Mouse (Mus musculus): ENCODE measurements at regions not wholly inside any gene's neighbourhood (a gene's known extent, or its start where the extent isn't known, plus 50 kb on each side); places are given as distances from the start of the nearest gene placed in this dataset.

DNA sequence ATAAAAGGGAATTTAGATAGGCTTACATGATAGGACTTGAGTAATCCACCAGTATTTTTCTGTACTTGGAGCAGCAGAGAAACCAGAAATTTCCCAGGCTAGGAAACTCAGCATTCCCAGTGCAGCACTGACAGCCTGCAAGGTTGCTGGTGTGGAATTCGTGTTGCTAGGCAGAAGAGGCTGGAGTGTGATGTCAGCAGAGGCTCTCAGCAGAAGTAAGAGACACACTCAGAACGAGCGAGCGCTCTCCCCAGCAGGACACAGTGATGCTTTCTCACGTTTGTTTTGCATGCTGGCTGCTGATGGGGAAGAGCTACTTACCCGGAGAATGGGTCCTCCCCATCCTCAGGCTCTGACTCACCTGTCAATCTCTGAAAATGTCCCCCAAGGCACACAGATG lies 104.7 kb downstream of the Dusp6 start:
- no peak for DNase-seq (ENCODE audit: low spot score in 2 of 2)

GRCm38 (mm10) chr10:99375101-99375500 lies 112.1 kb downstream of the Dusp6 start:
- no peak for DNase-seq (ENCODE audit: low spot score in 2 of 2)

GRCm38 (mm10) chr10:99376430-99376829 lies 113.4 kb downstream of the Dusp6 start:
- no peak for DNase-seq (ENCODE audit: low spot score in 2 of 2)

- DNase-seq (ENCODE audit: low spot score in 2 of 2), result no peak
These were observed 114.5 kb downstream of the Dusp6 start for GRCm38 (mm10) chr10:99377548-99377947.

- no peak for DNase-seq (ENCODE audit: low spot score in 2 of 2)
These were observed 116.1 kb downstream of the Dusp6 start for GRCm38 (mm10) chr10:99379156-99379555.

DNA sequence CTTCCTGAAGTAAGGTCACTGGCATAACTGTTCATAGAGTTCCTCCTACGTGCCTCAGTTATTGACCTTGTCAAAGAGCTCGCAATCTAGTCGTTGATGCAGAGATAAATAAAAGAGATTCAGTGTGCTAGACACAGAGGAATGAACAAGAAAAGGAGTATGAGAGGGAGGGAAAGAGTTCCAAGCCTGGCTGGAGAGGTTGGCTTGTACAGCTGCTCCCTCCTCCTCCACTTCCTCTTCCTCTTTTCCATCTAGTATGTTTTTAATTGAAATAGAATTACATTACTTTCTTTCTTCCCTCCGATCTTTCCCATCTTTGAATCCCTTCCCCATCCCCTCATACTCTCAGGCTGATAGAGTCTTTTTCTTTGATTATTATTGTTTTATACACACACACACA lies 117.1 kb downstream of the Dusp6 start:
- no peak for DNase-seq (ENCODE audit: low spot score in 2 of 2)

- no peak for DNase-seq (ENCODE audit: low spot score in 2 of 2)
These were observed 120.0 kb downstream of the Dusp6 start for GRCm38 (mm10) chr10:99383028-99383427.

- DNase-seq (ENCODE audit: low spot score in 2 of 2), result no peak
These were observed 121.3 kb downstream of the Dusp6 start for GRCm38 (mm10) chr10:99384366-99384765.

GRCm38 (mm10) chr10:99384851-99385250 lies 121.8 kb downstream of the Dusp6 start:
- DNase-seq (ENCODE audit: low spot score in 2 of 2), result no peak

DNA sequence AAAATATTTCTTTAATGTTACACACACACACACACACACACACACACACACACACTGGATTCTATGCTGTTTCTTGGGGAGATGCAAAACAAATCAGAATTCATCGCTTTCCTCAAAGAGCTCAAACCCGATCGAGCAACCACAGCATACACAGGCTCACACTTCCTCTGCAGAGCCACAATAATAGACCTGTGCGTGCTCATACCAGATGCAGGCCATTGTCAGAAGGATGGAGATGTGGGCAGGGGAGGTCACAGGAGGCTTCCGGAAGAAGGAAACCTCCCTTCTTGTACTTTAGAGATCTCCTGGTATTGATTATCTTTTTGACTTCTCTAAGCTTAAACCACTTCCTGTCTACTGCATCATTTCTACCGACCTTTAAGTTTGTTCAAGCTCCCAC lies 122.8 kb downstream of the Dusp6 start:
- peak; percentile 22 to 28 for DNase-seq (ENCODE audit: low spot score in 2 of 2)

DNA sequence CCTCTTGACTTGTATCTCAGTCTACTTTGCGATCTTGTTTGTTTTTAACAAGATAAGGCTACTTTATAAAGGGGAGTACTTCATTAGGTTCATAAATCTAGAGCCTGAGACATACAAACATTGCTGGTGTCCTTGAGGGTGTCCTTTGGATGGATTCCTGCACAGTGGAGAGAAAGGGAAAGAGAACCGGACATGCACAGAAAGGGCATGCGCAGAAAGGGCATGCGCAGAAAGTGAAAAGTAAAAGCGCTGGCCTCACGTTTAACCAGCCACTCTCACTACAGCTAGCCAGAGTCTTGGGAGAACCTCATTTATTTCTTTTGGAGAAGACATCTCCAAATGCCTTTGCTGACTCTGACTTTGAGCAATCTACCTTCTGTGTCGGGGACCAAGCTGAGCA lies 125.5 kb downstream of the Dusp6 start:
- DNase-seq (ENCODE audit: low spot score in 2 of 2), result no peak

GRCm38 (mm10) chr10:99388986-99389385 lies 126.0 kb downstream of the Dusp6 start:
- no peak for DNase-seq (ENCODE audit: low spot score in 2 of 2)

- no peak for DNase-seq (ENCODE audit: low spot score in 2 of 2)
These were observed 127.7 kb downstream of the Dusp6 start for GRCm38 (mm10) chr10:99390609-99391183.

GRCm38 (mm10) chr10:99391725-99392124 lies 128.7 kb downstream of the Dusp6 start:
- no peak for DNase-seq (ENCODE audit: low spot score in 2 of 2)

GRCm38 (mm10) chr10:99392979-99393378 lies 129.9 kb downstream of the Dusp6 start:
- DNase-seq (ENCODE audit: low spot score in 2 of 2), result peak; percentile 29

DNA sequence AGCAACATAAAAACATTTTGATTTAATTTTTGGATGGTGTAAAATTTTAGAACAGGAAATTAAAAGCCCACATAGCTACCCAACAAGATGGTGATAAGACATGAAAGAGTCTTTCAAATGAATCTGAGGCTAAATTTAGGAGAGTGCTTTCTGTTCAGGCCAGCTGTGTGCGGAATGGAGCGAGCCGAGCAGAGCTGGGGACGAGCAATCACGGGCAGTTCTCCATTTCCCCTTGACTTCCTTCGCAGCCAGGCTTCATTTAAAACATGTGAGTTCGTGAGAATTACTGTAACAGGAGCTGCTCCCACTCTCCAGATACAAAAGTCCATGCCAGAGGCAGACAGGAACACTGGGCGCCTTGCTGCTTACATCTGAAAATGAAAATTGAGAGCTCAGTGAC lies 130.5 kb downstream of the Dusp6 start:
- DNase-seq (ENCODE audit: low spot score in 2 of 2), result peak in 1 of 2 experiments; percentile 21

GRCm38 (mm10) chr10:99395411-99395810 lies 132.4 kb downstream of the Dusp6 start:
- DNase-seq (ENCODE audit: low spot score in 2 of 2), result no peak

- DNase-seq (ENCODE audit: low spot score in 2 of 2), result no peak
These were observed 133.6 kb downstream of the Dusp6 start for GRCm38 (mm10) chr10:99396630-99397029.

- DNase-seq (ENCODE audit: low spot score in 2 of 2), result no peak
These were observed 137.0 kb downstream of the Dusp6 start for GRCm38 (mm10) chr10:99400076-99400475.

DNA sequence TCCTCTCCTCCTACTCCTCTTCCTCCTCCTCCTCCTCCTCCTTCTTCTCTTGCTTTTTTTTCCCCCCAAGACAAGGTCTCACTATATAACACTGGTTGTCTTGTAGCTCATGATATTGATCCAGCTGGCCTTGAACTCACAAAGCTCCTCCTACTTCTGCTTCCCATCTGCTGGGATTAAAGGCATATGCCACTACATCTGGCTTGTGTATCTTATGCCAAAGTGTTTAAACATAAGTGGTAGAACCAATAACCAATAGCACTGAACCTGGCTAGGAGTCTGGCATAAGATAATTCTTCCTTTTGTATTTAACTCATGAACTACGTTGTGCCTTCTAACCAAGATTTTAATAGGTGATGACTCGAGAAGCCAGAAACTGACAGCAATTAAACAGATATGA lies 143.7 kb downstream of the Dusp6 start:
- DNase-seq (ENCODE audit: low spot score in 2 of 2), result no peak

GRCm38 (mm10) chr10:99408786-99409185 lies 145.8 kb downstream of the Dusp6 start:
- peak in 1 of 2 experiments; percentile 19 for DNase-seq (ENCODE audit: low spot score in 2 of 2)

GRCm38 (mm10) chr10:99409744-99410143 lies 146.7 kb downstream of the Dusp6 start:
- DNase-seq (ENCODE audit: low spot score in 2 of 2), result no peak

GRCm38 (mm10) chr10:99410754-99411153 lies 147.7 kb downstream of the Dusp6 start:
- no peak for DNase-seq (ENCODE audit: low spot score in 2 of 2)

DNA sequence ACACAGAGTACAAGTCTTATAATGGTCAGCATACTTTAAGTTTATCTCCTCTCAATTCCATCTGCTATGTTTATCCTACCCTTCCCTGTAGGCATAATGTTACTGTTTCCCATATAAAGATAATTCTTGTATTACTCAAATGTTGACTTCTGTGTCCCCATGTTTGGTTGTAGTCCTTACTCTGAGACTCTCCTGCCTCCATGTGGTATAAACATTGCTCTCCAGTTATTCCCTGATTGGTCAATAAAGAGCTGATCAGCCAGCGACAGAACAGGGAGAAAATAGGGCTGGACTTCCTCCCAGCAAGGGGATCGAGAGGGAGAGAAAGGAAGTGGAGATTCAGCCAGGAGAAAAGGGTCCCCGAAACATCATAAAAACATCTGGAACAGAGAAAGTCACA lies 150.4 kb downstream of the Dusp6 start:
- no peak for DNase-seq (ENCODE audit: low spot score in 2 of 2)

All from natural killer cell, adult 2 months (primary cell).